Mouse (Mus musculus) neural tube, embryonic 13.5 days (tissue): Measurements from ENCODE around the gene Suox. TPM values are rescaled to one million over a fixed set of nuclear protein-coding genes. Genes with fewer than 3 reads are reported as not detected.

Experiments used
- ATAC-seq: fragments of 200-750 bp; cut with Nextera tagmentation; 2 replicates; pipeline ENCODE4 v1.8.0; 2017; ENCODE audit warnings: low read depth, mild to moderate bottlenecking, moderate TSS enrichment, moderate library complexity
- H3K27ac ChIP-seq: fragments of 300-500 bp; sonication (generic); replicated peaks from 2 replicates; pipeline ENCODE4 v1.5.1; 2015; ENCODE audit warnings: moderate library complexity, mild to moderate bottlenecking, inconsistent platforms
- H3K27me3 ChIP-seq: fragments of 300-500 bp; sonication (generic); 2 replicates; pipeline ENCODE4 v1.6.1; 2015; ENCODE audit warnings: mild to moderate bottlenecking, inconsistent platforms
- H3K36me3 ChIP-seq: fragments of 300-500 bp; sonication (generic); 2 replicates; pipeline ENCODE4 v1.6.1; 2015; ENCODE audit warnings: mild to moderate bottlenecking, inconsistent platforms
- H3K4me1 ChIP-seq: fragments of 300-500 bp; sonication (generic); replicated peaks from 2 replicates; pipeline ENCODE4 v1.6.1; 2015; ENCODE audit warnings: inconsistent platforms
- H3K4me2 ChIP-seq: fragments of 300-500 bp; sonication (generic); 2 replicates; pipeline ENCODE4 v1.6.1; 2015; ENCODE audit warnings: inconsistent platforms, mild to moderate bottlenecking, moderate library complexity
- H3K4me3 ChIP-seq: fragments of 300-500 bp; sonication (generic); 2 replicates; pipeline ENCODE4 v1.5.1; 2015; ENCODE audit warnings: mild to moderate bottlenecking, inconsistent platforms
- H3K9ac ChIP-seq: fragments of 300-500 bp; sonication (generic); 2 replicates; pipeline ENCODE4 v1.6.1; 2015; ENCODE audit warnings: moderate library complexity, mild to moderate bottlenecking, inconsistent platforms
- H3K9me3 ChIP-seq: fragments of 300-500 bp; sonication (generic); 2 replicates; pipeline ENCODE4 v1.6.1; 2016; ENCODE audit warnings: inconsistent platforms
- WGBS: fragments of 180-500 bp; shearing (Covaris S2); methylation state at CpG from one replicate; pipeline ENCODE4 v1.1.7; 2015; 5-methylcytosine and 5-hydroxymethylcytosine counted together
- polyA plus RNA-seq: library from polyadenylated mRNA; unstranded; fragments of >200 nt; fragmentation: Nextera tagmentation; extraction: Ambion mirVana; gene quantifications from 2 replicates; pipeline ENCODE4 v1.2.1, GENCODE M21; 2015

Gene Suox
- polyA plus RNA-seq, 1 experiment from 2014 or later = 17.3 TPM

DNA sequence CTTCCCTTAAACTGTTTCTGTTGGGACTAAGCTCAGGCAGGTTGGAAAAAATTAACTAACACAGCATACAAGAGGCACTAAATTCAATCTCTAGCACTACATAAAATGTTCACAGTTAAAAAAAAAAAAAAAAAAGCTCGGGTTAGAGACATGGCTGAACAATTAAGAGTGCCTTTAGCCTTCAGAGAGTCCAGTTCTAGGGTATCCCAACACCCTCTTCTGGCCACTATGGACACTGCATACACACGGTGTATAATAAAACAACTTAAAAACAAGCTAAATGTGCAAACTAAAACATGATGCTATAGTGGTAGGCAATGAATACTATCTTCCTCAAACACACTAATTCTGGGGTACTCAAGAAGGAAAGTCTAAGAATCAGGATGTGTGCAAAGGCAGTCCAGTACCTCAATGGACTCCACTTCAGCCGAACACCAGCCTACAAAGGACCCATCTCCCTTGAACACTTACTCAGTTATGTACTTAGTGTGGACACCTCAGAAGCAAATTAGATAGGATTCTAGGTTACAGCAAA is 51.8 kb downstream of the Suox start:
- Histone ChIP-seq H3K9ac (no peak overlapping the region), H3K27ac (no peak overlapping the region), H3K4me2 (no peak overlapping the region), H3K27me3 (no peaks in the 10 kb centered on the region), H3K4me3 (no peak overlapping the region), H3K36me3 (peaks cover 27% of the 10 kb centered on the region), H3K4me1 (peaks cover 11% of the 10 kb centered on the region), H3K9me3 (no peaks in the 10 kb centered on the region)
- 72% methylated on average over 3 of the region's 3 CpGs for WGBS
- ATAC-seq = no peak

DNA sequence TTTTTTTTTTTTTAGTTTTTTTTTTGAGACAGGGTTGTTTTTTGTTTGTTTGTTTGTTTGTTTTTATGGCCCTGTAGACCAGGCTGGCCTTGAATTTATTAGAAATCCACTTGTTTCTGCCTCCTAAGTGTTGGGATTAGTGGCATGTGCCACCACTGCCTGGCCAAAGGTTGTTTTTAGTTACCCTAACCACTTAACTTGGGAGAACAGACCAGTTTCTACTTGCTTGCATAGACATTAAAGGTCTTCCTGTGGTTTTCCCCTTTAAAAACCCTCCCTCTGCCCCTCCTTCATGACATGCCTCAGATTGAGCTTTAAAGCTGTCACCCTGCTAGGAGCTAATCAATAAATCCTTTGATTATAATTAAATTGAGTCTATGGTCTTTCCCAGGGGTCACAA is 53.6 kb downstream of the Suox start:
- no peak for ATAC-seq
- no peak overlapping the region for H3K4me2 ChIP-seq
- H3K4me3 ChIP-seq = no peak overlapping the region
- no peaks in the 10 kb centered on the region for H3K27me3 ChIP-seq
- H3K4me1 ChIP-seq = peaks cover 6% of the 10 kb centered on the region
- H3K9me3 ChIP-seq = no peaks in the 10 kb centered on the region
- H3K27ac ChIP-seq = no peak overlapping the region
- no peak overlapping the region for H3K9ac ChIP-seq
- peaks cover 27% of the 10 kb centered on the region for H3K36me3 ChIP-seq

Other genes starting within 250 kb of the Suox start
- gene Smarcc2, start 214.8 kb downstream of the Suox start, polyA plus RNA-seq = 176 and 184 TPM in 2 replicates
- 1,017 and 1,105 TPM in 2 replicates for gene Myl6, start 179.9 kb downstream of the Suox start, polyA plus RNA-seq
- gene Myl6b, start 175.4 kb downstream of the Suox start, polyA plus RNA-seq = 4.1 and 5.0 TPM in 2 replicates
- 31.5 and 35.1 TPM in 2 replicates for gene Esyt1, start 148.2 kb downstream of the Suox start, polyA plus RNA-seq
- 19.4 and 19.9 TPM in 2 replicates for gene Zc3h10, start 126.3 kb downstream of the Suox start, polyA plus RNA-seq
- gene Rpl41, start 124.8 kb downstream of the Suox start, polyA plus RNA-seq = 2,522 and 2,730 TPM in 2 replicates
- 124 and 136 TPM in 2 replicates for gene Pa2g4, start 108.1 kb downstream of the Suox start, polyA plus RNA-seq
- gene Erbb3, start 84.4 kb downstream of the Suox start, polyA plus RNA-seq = 9.5 and 9.9 TPM in 2 replicates
- gene Rps26, start 47.3 kb downstream of the Suox start, polyA plus RNA-seq = 407 and 470 TPM in 2 replicates
- 12.1 and 13.2 TPM in 2 replicates for gene Ikzf4, start 28.1 kb downstream of the Suox start, polyA plus RNA-seq
- 103 and 104 TPM in 2 replicates for gene Rab5b, start 22.2 kb upstream of the Suox start, polyA plus RNA-seq
- 0.50 and 1.0 TPM in 2 replicates for gene Pmel, start 30.1 kb upstream of the Suox start, polyA plus RNA-seq
- 23.3 and 29.1 TPM in 2 replicates for gene Cdk2, start 31.0 kb upstream of the Suox start, polyA plus RNA-seq
- 7.8 and 8.2 TPM in 2 replicates for gene Dgka, start 70.8 kb upstream of the Suox start, polyA plus RNA-seq
- gene Pym1, start 73.8 kb upstream of the Suox start, polyA plus RNA-seq = 44.1 and 46.6 TPM in 2 replicates
- gene Mmp19, start 116.8 kb upstream of the Suox start, polyA plus RNA-seq = 0.59 and 0.63 TPM in 2 replicates
- gene Dnajc14, start 130.0 kb upstream of the Suox start, polyA plus RNA-seq = 54.3 and 55.4 TPM in 2 replicates
- 15.9 and 16.2 TPM in 2 replicates for gene Tmem198b, start 130.3 kb upstream of the Suox start, polyA plus RNA-seq
- 185 and 212 TPM in 2 replicates for gene Sarnp, start 143.3 kb upstream of the Suox start, polyA plus RNA-seq
- gene Ormdl2, start 147.6 kb upstream of the Suox start, polyA plus RNA-seq = 30.5 and 30.7 TPM in 2 replicates
- gene Gdf11, start 217.6 kb upstream of the Suox start, polyA plus RNA-seq = 11.8 and 13.5 TPM in 2 replicates
- 228 and 241 TPM in 2 replicates for gene Cd63, start 226.9 kb upstream of the Suox start, polyA plus RNA-seq
- 14.1 and 16.9 TPM in 2 replicates for gene Rdh5, start 248.8 kb upstream of the Suox start, polyA plus RNA-seq
- gene Bloc1s1, start 250.0 kb upstream of the Suox start, polyA plus RNA-seq = 299 and 314 TPM in 2 replicates